Mouse (Mus musculus) cerebellum, postnatal 10 days (tissue): Measurements from ENCODE around the gene AC170998.1.
"Not testable (repeated sequence)": the region's sequence is repeated elsewhere in the genome, so short reads cannot be mapped to it uniquely, and the experiment has no call there.

ENCODE experiments used
- DNase-seq, 2 experiments: peaks; one replicate each; pipeline ENCODE4 v3.0.0; 2021; ENCODE audit warnings: mixed read lengths in 2 of 2

AC170998.1 gene

DNA sequence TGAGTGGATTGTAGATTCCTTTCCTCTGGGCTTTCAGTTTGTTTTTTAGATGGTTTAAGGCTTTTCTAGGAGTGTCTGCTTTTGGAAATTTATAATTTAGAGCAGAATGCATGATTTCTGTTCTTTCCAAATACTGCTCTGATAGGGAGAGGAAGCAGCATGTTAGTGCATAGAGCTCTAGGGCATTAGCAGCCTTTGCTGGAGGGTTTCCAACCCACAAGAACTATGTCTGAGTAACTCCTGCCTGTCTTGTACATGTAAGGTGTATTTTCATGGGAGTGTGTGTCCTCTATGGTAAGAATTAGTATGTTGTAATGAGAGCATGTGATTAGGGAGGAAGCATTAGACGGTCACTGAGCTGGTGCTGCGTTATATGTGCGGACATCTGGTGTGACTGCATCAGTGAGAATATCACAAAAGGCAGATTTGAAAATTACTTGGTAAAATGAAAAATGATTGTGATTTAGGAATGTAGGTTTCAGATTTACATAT lies 18.7 kb upstream of the AC170998.1 start:
- DNase-seq: no peak

DNA sequence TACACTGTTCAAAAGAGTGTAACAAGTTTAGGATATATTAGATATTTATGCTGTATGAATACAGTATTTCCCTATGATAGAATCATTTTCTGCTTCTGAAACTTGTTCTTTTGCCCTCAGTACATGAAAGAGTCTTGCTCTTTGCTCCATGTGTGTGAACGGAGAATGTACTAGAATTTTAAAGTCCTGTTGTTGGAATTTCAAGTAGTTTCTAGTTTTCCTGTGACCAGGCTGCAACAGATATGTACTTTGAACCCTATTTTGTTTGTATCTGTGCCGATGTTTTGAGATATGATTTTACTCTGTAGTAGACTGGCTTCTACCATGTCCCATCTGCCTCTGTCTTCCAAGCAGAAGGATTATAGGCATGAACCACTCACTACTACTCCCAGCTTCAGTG lies 18.1 kb upstream of the AC170998.1 start:
- DNase-seq: no peak

DNA sequence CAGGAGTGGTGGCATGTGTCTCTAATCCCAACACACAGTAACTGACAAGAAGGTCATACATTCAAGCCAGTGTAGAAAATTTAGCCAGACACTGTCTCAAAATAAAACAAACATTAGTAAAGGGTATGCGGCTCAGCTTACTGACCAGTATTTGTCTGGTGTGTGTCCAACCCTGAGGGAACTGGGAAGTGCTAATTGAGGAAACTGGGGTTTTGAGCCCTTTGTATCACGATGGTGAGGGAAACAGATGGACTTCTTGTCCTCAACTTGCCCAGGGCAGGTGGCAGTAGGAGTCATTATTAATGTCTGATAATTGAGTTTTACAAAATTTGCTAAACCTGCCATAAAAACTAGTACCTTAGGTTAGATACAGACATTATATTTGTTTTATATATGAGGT lies 16.9 kb upstream of the AC170998.1 start:
- DNase-seq: no peak

DNA sequence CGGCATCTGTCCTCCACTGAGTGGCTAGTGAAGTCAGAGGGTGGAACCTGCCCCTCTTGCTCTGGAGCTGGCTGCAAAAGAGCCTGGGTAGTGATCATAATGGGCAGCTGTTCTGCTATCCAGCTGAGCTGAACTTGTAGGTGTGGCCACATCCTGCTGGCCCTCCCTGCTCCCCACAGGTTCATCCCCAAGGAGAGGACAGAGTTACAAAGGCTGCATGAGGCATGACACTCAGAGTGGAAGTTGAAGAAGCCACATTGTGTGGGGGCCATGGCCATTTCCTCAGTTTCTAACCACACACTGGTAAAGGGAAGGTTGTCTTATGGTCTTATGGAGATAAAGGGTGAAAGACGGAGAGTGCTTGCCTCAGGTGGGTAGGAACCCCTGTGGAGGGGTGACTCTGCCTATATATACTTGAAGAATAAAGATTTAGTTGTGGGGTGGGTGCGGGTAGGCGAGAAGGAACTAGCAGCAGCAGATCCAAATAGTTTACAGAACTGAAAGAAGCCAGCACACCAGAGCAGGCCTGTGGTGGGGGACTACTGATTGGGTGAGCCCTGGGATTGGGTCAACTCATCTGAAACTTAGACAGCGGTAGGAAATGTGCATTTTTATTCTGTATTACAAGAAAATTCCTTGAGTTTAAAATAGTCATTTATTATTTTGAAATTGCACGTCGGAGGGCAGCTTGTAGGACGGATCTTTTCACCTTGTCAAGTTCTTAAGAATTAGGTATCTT lies 16.2 kb upstream of the AC170998.1 start:
- no peak for DNase-seq

DNA sequence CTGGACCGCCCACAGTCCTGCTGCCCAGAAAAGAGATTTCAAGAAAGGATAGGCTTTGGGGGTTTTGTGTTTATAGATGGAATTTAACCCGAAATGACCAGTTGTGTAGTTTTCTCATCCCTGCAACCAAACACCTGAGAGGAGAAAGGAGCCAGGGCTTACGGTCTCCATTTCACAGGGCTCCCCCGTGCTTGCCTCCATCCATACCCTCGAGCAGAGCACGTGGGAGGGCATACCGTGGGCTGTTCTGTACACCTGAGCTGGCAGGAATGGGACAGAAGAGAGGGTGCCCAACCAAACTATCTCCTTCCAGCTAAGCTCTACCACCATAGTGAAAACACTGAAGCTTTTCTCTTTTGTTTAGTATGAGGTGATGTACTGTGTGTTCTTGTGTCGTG lies 15.6 kb upstream of the AC170998.1 start:
- DNase-seq: no peak

DNA sequence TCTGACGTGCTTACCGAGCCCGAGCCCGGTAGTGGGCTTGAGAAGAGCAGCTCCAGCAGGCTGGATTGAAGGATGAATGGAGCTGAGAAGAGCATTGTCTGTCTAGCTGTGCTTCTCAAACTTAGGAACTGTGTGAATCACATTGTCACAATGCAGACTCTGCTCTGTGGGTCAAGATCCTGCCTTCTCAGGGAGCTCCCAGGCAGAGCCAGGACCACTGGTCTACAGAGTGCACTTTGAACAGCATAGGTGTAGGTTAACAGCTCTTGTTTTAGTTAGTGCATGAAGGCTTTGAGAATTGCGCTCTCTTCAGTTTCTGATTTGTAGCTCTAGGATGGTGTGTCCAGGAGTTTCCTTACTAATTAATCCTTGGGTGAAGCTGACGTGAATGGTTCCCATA lies 14.6 kb upstream of the AC170998.1 start:
- DNase-seq: no peak

DNA sequence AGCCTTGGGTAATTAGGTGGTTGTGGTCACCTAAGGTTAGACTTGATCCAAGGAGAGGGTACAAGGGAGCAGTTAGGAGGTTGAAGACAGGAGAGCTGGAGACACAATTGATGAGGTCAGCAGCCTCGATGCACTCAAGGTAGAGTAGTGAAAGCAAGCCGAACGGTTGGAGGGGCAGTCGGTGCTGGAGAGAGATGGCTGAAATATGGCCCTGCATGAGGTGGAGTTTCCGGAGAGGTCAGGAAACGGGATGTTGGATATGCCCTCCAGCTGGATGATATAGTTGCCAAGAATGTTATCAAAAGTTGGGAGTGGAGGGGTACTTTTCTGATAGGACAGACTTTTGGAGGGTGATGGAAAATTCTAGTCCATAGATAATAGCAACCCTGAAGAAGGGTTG lies 13.6 kb upstream of the AC170998.1 start:
- DNase-seq: no peak

DNA sequence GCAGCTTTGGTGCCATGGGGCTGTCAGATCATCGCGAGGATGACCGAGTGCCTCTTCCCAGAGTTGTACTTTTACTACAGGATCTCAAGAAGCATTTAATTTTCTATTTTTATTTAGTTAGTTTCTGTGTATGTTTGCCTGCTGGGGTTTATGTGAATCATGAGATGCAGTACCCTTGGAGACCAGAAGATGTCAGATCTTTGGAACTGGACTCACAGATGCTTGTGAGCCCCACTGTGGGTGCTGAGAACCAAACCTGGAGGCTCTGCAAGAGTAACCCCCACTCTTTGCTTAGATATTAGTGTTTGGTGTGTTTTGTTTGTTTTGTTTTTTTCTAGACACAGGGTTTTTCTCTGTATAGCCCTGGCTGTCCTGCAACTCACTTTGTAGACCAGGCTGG lies 11.9 kb upstream of the AC170998.1 start:
- DNase-seq: no peak

DNA sequence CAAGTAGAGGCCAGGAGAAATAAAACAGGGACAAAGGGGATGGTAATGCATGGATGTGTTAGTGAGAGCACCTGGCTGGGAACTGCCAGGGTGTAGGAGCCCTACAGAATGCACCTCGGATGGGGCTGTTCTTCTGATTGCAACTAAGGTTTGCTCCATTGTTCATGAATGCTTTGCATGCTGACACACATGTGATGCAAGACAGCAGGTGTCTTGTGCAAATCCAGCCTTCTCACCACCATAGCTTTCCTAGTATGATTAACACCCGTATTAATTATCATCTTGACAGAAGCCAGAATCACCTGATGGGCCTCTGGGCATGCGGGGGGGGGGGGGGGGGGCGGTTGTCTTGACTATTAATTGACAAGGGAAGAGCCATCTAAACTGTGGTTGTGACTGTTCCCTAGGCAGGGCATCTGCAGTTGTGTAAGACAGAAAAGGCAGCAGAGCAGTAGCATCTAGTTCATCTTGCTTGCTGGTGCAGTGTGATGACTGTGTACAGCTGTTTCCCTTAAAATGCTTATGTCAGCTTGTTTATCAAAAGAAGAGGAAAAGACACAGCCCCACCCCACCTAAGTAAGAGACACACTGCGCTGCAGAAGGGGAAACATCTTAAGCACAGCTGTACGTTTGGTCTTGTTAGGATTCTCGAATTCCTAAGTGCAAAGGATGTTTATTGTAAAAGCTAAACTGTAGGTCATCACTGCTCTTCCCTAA lies 9.9 kb upstream of the AC170998.1 start:
- no peak for DNase-seq

DNA sequence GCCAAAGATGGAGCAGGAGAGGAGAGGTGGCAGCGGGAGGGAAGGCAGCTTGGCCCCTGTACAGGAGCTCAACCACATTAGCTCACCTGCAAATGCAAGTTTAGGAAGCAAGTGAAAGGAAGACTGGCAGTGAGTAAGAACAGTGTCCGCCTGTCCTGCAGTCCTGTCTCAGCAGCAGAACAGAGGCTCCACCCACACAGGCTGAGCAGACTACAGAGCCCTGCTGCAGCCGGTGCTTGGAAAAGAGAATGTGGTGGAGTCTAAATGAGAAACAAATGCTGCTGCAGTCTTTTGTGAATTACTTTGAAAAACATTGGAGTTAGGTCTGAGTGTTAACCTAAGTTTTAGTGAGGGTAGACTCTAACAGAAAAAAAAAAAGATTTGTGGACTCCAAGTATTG lies 8.3 kb upstream of the AC170998.1 start:
- DNase-seq: no peak

DNA sequence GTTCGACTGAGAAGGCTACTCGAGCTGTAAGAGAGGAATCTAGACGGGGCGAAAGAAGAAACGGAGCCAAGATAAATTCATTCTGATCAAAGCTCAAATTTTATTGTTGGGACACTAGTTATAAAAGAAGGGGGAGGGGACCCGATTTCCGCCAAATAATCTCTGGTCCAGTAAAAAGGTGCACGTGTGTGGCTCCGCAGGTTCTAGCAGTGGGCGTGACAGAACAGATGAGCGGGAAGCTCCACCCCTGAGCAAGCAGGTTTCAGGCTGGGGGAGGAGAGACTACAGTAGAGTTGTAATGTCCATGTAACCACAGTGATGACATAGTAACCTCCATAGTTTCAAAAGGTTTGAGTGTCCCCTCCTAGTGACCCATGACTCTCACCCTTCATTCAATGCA lies 1.6 kb downstream of the AC170998.1 start:
- not testable (repeated sequence) for DNase-seq

DNA sequence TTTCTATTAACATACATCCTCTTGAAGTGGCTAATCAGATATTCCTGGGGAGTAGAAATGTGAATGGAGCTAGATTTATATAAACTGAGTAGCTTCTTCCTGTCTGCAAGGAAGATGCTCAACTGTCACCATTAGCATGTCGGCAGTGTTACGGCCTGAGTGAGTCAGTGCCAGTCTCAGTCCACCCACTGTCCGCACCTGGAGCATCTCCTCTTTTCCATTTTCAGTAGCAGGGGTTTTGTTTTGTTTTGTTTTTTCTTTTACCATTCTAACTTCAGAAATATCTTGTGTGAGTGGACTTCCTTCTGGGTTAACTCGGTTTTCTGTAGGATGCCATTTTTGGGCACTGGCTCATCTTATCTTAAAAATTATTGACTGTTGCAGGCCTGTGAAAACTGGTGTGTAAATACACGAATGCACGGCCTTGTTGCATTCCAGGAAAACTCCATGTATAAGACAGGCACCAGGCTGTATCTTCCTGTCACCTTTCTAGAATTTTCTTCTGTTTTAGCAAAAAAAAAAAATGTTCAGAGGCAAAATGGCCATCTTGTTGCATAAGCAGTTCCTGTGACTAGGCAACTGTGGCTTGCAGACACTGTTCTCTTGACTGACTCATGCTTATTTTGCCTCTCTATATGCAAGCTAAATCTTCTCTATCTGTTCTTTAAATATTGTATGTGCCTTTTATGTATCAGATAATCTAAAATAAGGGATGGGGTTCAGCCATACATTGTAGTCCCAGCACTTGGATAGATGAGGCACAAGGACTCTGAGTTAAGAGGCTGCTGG lies 9.6 kb downstream of the AC170998.1 start:
- DNase-seq: no peak

DNA sequence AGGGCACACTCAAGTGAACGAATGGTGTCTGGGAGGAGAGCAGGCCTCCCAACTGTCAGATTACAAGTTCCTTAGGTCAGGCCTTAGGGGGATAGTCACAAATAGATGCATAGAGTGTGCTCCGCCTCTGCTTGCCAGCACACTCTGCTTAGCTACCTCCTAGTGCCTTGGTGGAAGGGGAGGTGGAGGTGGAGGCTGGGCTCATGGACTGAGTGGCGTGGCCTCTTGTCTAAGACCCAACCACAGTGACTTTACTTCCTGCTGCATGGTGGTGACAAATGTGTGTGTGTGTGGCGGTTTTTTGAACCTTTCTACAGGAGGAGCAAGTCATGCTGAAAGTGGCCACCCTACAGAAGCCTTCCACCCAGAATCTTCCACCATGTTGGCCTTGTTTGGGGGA lies 10.6 kb downstream of the AC170998.1 start:
- DNase-seq: no peak

DNA sequence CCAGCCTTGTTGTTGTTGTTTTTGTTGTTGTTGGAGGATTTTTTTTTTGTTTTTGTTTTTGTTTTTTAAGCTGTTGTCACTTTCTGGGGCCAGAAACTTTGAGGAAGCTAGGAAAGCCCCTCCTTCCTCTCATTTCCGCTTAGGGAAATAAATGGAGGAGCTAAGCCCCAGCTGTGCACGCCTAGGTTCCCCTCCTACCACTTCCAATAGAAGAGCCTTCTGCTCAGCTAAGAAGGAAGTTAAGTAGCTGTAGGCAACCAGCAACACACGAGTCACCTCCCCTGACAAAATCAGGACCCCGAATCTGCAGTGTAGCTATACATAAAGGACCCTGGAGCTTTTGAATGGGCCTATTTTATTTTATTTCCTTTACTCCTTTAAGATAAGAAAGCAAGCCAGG lies 12.1 kb downstream of the AC170998.1 start:
- DNase-seq: no peak

DNA sequence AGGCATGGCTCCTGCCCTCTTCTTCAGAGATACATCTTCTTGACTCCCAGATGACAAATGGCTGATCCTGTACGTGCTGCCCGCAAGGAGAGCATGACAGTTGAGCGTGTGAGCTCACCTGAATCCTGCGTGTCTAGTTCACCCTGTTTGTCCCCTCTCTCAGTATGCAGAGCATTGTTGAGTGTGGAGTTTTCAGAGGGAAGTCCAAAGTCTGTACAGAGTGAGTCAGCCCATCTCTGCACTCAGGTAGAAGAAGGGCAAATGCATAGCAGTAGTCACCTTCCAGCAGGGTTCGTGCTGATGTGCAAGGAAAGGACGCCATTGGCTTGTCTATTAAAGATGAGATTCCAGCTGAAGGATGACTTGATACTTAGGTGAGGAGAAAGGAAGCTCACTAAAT lies 13.4 kb downstream of the AC170998.1 start:
- DNase-seq: no peak

DNA sequence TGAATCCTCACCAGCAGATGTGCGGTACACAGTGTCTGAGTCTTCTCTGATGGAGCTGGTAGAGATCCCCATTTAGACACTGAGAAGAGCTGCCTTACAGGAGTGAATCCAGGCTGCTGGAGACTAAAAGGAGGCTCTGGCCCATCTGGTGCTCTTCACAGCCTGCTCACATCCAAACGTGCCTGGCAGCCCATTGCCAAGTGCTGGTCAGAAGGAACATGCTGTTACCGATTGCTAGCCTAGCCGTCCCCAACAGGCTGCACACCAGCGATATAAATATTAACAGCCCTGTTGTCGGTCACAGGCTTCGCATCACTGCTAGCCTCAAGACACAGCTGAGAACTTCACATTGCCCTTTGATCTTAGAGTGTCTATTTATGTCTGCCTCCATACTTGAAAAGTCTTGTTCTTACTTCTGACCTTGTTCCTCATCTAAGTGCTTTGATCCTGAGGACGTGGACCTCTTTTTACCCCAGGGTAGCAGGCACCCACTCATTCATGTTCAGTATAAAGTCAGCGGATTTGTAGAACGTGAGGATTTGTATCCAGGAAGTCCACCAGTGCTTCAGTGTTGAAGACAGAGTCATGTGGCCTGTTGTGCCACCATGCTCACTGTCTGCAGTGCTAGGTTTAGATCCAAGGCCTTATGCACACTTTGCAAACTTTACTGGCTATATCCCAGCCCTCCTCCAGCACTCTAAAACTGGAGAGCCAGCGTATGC lies 17.4 kb downstream of the AC170998.1 start:
- peak; percentile 53 to 57 for DNase-seq

DNA sequence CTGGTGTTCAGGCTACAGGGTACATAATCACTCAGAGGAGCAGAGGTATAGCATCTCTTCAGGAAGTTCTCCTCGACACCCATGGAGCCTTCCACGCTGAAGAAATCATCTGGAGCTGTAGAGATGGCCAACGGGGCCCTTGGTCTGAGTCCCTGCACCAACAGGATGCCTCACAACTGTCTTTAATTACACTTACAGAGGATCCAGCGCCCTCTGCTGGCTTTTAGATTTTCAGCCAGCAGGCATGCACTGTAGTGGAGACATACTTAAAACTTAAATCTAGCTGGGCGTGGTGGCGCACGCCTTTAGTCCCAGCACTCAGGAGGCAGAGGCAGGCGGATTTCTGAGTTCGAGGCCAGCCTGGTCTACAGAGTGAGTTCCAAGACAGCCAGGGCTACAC lies 18.0 kb downstream of the AC170998.1 start:
- DNase-seq: no peak

DNA sequence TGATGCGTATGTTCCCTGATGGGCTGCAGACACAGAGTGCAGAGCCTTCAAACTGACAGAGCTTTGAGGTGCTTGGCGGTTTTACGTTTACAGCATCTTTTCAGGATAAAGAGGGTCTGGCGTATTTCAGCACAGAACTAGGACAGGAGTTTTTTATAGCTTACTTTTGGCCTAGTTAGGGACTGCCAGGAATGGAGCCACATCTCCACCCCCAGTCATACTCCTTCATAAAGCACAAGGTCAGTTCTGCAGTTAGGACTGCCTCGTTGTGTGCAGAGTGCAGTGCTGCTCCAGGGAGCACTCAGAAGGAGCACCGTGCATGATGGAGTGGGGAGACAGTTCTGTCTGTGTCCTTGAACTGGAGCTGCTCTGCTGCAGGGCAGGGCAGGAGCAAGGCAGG lies 19.9 kb downstream of the AC170998.1 start:
- DNase-seq: no peak

DNA sequence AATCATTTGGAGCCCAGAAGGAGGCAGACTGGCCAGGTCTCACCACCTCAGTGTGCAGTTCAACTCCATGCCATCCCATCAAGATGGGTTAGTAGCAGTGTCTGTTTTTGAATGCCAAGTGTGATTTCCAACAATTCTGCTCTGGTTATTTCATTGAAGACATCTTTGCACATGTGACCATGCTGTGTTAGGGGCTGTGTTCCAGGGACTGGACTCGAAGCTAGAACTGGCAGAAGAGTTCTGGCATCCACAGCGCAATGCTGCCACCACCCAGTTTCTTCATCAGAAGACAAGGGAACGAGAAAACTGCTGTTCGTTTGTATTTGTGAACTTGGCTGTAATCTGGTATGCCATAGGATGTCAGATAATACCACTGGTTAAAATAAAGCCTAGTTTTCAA lies 22.1 kb downstream of the AC170998.1 start:
- DNase-seq: peak; percentile 74 to 76

DNA sequence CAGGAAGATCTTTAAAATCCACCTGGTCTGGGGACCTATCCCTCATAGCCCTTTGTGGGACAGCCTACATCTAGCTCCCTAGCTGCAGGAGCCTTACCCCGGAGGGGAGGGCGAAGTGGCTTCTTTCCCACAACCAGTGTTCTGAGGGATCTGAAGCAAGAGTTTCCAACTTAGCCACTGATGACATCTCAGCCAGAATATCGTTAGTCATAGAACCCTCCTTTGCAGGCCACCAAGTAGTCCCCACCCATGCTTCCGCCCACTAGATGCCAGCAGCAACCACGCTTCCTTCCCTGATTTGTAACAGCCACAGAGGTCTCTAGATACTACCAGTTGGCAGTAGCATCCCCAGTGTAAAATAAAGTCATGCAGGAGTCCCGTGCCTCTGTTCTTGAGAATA lies 24.7 kb downstream of the AC170998.1 start:
- DNase-seq: no peak

DNA sequence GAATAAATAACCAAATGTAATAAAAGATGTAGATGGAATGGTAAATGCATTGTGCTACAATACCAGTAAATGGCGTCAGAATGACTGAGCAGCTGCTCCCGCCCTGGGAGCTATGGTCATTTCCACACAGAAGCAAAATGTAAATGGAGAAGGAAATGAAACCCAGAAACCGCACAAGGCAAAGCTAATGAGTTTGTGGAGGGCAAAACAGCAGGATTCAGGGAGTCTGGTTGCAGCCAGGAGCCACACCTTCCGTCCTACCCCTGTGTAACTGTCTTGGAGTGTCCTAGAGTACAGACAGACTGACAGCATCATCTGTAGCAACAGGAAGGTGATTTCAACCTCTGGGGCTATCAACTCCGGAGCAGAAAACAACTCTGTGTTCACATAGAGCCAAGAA lies 30.6 kb downstream of the AC170998.1 start:
- DNase-seq: no peak

DNA sequence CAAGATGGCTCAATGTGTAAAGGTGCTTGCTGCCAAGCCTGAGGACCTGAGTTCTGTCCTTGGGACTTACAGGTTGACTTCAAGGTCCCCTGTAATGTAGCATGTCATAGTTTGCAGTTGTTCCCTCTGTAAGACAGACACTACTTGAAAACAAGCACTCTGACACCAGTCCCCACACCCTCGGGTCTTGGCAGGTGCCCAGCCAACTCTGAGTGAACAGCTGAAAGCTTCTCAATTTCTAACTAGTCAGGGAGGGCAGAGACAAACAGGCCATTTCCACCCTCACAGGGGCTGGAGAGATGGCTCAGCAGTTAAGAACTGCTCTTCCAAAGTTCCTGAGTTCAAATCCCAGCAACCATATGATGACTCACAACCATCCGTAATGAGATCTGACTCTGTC lies 31.6 kb downstream of the AC170998.1 start:
- DNase-seq: peak in 1 of 2 experiments; percentile 49

DNA sequence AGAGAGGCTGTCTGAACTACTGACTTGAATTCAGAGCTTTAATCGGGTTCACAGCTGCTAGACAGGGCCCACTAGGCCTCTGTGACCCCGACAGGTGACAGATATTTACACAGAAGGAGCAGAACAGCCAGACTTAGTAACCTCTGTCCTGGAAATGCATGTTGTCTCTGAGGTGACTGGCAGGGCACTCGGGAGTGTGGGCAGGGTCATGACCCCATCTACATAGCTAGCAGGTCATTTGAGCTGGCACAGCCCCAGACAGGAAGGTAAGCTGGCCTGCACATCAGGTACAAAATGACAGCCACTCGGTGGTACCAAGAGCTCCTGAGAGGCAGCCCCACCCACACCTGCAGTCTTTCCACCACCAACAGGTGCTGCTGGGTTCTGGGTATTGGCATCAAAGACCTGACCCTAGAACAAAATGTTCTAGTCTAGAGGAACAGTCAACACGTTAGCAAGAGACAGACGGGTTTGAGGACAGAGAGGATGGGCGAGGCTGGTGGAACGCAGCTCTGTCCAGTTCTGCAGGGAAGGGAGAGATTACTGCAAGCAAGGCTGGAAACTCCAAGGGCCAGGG lies 34.9 kb downstream of the AC170998.1 start:
- no peak for DNase-seq
